Mouse (Mus musculus): Measurements from ENCODE around the gene Cav3.

Cav3 gene

DNA sequence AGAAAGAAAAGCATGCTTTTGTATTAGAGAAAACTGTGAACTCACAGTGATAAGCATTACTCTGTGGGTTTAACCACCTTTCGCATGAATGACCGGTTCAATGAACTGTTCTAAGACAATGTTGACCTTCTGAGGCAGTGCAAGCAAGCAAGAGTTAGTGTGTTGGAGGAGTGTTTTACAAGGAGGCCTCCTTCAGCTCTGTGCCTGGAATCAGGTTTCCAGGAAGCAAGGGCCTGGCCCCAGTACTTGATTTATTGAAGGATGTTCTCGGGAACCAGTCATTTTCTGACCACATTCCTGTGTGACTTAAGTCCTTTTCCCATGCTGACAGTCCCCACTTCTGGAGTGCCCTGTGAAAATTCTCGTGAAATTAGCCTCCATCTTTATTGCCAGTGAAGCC is 35.9 kb downstream of the Cav3 start:
- no peak for DNase-seq (ENCODE audit: low spot score in 2 of 2)

DNA sequence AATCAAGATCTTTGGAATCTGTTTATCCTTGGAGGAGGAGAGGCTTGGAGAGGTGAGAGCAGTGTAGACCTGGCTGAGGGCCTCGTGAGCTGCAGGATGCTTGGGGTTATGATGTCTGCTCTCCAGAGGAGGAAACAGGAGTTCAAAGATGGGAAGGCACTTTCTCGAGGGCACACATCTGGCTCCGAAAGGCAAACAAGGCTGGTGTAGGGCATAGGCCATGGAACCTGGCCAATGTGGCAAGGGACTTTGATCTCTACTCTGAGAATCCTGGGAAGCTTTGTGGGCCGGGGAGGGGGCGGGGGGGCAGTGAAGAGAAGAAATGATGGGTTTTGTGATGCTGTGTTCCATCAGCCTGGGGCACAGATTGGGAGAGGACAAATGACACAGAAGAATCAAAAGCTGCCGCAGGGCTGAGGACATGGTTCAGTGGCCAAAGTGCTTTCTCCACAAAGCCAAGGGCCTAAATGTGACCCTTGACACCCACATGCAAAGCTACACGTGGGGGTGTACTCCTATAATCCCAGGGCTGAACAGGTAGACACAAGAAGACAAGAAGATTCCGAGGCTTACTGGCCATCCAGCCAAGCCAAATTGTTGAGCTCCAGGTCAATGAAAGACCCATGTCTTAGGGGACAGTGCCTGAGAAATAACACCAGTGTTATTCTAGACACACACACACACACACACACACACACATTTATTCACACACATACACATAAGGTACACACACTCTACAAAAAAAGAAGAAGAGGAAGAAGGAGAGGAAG is 37.2 kb downstream of the Cav3 start:
- DNase-seq (ENCODE audit: low spot score in 2 of 2) = no peak

DNA sequence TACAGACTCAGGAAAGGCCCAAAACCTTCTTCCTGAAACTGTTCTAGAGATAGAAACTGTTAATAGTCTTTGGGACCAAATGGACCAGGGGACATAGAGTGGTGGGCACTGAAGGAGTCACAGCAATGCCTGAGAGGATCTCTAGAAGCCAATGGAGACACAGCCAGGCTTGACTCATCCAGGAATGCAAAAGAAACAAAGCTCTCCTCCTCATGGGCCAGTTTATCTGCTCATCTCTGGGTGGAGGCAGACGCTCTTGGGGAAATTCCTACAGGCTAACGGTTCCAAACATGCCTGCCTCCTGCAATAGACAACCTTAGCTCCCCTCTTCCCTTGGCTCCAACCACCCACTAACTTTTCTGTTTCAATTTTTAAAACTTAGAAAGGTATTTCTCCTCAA is 38.2 kb downstream of the Cav3 start:
- no peak for DNase-seq (ENCODE audit: low spot score in 2 of 2)

DNA sequence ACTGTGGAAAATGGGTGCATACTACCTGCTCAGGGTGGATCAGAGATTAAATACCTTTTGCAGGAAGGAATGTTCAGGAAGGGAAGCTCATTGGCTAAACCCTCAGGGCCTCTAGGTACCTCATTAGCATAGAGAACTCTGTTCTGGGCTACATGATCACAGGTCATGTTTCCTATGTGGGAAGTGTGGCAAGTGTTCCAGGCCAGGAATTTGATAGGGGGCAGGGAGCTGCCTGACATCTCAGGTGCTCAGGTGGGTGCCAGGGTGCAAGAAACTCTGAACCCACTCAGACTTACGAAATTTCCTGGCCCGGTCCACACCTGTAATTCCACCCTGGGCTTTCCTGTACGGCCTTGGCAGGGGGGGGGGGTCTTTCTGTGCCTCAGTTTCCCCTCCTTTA is 39.4 kb downstream of the Cav3 start:
- DNase-seq (ENCODE audit: low spot score in 2 of 2) = no peak

DNA sequence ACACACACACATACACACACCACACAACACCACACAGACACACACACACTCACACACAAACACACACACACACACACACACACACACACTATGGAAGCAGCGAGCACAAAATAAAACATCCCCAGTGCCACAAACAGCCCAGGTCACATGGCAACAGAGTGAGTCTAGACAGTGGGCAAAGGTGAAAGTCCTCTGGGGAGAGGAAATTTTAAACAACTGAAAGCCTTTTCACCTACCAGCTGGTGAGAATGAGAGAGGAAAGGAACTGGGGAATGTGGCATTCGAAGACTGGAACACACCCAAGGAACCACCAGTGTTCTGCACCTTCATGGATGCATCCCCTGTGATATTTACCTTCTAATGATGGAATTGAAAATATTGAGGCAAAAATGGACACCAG is 40.2 kb downstream of the Cav3 start:
- DNase-seq (ENCODE audit: low spot score in 2 of 2) = no peak

DNA sequence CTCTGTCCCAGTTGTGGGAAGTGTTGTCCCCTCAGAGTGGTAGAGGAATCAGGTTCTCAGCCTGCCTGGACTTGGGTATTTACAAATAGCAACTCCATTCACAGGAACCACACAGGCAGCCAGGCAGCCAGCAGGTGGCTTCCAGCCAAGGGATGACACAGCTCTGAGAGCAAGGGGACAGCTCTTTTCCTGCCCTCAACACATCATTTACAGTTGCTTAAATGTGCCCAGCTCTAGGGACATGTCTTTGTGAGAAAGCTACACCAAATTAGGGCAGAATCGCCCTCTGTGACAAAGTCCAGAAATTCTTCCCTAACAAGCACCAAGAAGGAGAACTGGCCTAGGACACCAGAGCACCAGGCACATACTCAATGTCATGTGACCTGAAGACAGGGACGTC is 41.9 kb downstream of the Cav3 start:
- DNase-seq (ENCODE audit: low spot score in 2 of 2) = no peak

DNA sequence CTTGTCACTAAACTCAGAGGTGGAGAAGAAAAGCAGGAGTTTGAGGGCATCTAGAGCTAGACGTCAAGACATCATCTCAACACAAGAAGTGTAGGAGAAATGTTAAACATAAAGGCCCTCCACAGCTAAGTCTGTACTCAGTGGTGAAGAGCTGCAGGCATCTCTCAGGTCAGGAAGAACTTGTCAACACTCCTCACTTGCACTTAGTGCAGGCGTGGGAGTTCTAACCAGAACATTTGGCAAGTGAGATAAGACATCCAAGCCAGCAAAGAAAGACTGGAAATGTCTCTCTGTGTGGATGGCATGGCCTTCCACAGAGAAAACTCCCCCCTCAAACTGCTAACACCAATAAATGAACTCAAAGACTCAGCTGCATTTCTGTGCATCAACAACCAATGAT is 48.3 kb downstream of the Cav3 start:
- DNase-seq (ENCODE audit: low spot score in 2 of 2) = no peak

DNA sequence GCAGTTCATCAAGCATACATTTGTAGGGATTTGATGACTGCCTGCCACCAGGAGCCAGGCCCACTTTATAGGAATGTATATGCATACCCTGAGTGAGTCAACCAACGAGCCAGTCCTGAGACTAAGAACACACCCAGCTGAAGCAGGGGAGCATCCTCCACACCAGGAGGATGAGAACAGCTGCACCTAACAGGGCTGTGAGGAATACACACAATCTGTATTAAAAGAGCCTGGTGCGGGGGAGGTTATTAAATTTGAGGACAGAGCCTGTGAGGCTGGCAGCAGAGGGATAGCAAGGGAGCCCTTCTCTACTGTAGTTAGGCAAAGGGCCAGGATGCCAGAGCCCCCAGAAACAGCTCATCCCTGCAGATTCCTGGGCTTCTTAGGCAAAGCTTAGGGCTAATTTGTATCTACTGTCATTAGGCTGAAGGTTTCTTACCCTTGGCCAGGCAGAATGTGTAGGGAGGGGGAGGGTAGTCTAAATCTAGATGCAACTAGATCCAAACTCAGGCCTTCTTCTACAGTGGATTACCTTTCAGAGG is 50.4 kb downstream of the Cav3 start:
- DNase-seq (ENCODE audit: low spot score in 2 of 2) = no peak

DNA sequence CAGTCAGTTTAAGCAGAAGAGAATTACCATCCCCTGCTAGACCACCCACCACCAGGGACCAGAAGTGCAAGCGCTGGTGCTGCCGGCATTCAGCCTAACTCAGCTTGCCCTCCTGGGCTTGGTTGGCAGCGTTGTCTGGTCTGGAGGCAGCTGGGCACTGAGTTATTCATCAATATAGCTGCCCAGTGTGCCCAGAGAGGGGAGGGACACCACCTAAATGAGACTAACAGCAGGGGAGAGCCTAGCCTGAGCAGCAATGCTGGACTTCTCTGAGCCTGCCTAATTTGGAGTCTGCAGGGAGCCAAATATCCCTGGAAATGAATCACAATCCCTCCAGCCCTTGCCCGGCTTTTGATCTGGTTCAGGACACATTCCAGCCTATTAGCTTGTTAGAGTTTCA is 51.0 kb downstream of the Cav3 start:
- no peak for DNase-seq (ENCODE audit: low spot score in 2 of 2)

DNA sequence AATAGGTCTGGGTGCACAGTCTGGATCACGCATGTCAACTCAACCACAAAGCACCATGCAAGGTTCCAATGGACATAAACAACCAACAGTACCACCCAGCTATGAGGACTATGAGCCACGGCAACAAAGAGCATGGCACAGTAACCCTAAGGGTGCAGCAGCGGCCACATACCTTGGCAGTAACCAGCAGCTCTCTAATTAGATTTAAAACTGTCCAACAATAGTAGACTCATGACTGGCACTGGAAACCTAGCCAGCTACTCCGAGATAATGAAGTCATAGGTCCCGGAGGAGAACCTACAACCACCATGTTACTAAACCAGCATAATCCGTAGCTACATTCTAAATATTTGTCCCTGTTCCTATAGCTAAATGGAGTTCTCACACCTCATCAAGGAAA is 55.3 kb downstream of the Cav3 start:
- no peak for DNase-seq (ENCODE audit: low spot score in 2 of 2)

DNA sequence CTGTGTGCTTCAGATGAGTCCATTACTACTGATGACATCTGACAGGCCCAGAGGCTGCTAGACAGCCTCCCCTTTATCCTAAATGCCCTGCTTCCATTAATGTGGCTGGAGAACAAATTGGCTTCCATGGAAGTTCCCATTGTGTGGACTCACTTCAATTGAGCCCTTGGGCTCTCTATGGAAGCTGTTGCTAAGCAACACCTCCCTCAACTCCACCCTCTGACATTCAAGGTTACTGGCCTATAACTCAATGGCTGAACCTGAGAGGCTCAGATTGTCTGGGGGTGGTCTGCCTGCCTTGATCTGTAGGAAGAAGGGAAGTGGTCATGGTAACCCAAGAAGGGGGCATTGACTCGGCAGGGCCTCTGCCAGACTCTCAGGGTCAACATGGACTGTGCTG is 57.2 kb downstream of the Cav3 start:
- peak in 1 of 2 experiments; percentile 34 for DNase-seq (ENCODE audit: low spot score in 2 of 2)

DNA sequence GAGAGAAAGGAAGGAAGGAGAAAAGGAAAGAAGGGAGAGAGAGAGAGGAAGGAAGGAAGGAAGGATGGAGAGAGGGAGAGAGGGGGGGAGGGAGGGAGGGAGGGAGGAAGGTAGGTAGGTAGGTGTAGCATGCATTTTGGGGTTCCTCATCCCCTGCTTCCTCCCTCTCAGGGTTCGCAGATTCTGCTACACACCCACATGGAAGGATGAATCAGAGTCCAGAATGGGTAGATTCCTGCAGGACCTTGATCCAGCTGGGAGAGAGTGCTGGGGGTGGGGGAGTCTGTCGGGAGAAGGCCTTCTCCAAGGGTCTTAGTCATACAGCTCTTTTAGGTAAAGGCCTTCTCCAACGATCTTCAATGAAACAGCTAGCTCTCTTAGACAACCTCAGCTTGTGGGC is 58.3 kb downstream of the Cav3 start:
- peak in 1 of 2 experiments; percentile 20 for DNase-seq (ENCODE audit: low spot score in 2 of 2)

DNA sequence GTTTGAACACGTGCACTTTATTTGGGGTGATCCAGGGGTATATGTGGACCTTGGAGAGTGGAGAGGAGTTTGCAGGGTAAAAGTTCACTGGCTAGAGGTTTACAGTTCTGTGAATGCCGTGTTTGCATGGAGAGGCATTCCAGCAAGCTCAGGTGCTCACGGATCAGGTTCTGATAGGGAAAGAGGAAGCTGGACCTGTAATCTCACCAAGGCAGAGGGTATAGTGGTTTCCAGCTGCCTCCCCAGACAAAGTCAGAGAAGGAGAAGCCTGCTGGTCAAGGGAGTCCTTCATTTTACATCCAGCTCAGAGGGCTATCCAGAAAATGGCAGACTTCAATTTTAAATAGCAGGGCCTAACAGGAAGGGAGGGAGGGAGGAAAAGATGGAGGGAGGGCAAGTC is 58.7 kb downstream of the Cav3 start:
- peak in 1 of 2 experiments; percentile 36 for DNase-seq (ENCODE audit: low spot score in 2 of 2)
